Mouse (Mus musculus): ENCODE measurements around the gene Nrarp. TPM values are rescaled to one million over a fixed set of nuclear protein-coding genes. Genes with fewer than 3 reads are reported as not detected.

The Nrarp gene
- total and polyA plus RNA-seq, 3 experiments: 0.20 to 3.1 (median 0.35) TPM

DNA sequence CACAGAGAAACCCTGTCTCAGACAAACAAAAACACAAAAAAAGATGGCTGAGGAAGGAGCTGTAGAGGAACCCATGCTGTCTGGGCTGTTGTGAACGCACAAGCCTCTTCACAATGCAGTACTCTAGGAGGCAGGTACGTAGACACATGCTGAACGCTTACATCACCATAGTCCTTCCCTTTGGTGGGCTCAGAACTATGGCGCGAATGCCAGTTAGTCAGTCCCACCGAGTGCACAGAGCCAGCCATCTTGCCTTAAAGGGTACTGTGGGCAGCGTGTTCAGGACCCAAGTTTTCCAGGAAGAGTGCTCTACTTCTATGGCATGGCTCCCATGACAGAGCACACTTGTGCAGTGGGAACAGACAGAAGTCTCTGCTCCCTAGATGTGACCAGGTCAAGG lies 3.9 kb downstream of the Nrarp start:
- in situ Hi-C loops (cut with MboI; ENCODE audit: low pct_ligation_motif_present, low pct_unique_long_range_greater_than_20kb, low sequenced_read_pairs) (no loop called here), dilution Hi-C loops (cut with MboI; ENCODE audit: extremely low pct_ligation_motif_present, extremely low pct_unique_long_range_greater_than_20kb, low sequenced_read_pairs) (no loop called here)
- Histone ChIP-seq H3K79me2 (replicated peaks; ENCODE audit: control insufficient read depth, extremely low read depth, insufficient read depth, poor library complexity, severe bottlenecking) (no peaks in the 10 kb centered on the region), H3K4me3 (replicated peaks in 1 of 3; ENCODE audit: low read depth in 2 of 3, low read length in 2 of 3, poor library complexity in 1 of 3) (no peak overlapping the region), H3K4me2 (ENCODE audit: insufficient read depth, low read depth, poor library complexity, severe bottlenecking) (no peak overlapping the region), H3K36me3 (replicated peaks in 1 of 2; ENCODE audit: control insufficient read depth in 1 of 2, insufficient read depth in 1 of 2, low read length in 1 of 2) (no peaks in the 10 kb centered on the region), H3K27ac (ENCODE audit: insufficient read depth, low read depth) (no peak overlapping the region), H3K27me3 (replicated peaks) (peaks cover 61% of the 10 kb centered on the region), H3K4me1 (ENCODE audit: control insufficient read depth in 1 of 2, insufficient read depth in 2 of 2) (peaks cover 19 to 43% of the 10 kb centered on the region in 2 experiments), H3K9ac (ENCODE audit: insufficient read depth, low read depth) (no peak overlapping the region), H3K9me3 (replicated peaks; ENCODE audit: low read length) (peaks cover 11% of the 10 kb centered on the region)
- DNase-seq (ENCODE audit: extremely low read depth): no peak
- TF ChIP-seq MYC (IDR thresholded peaks at IDR 0.05; ENCODE audit: low read depth, low read length) (no peak), NELFE (IDR thresholded peaks at IDR 0.05; ENCODE audit: low read depth, low read length) (no peak), POLR2A (IDR thresholded peaks at IDR 0.05; ENCODE audit: low read depth, low read length) (no peak), RAD21 (IDR thresholded peaks at IDR 0.05; ENCODE audit: low read depth, low read length) (no peak), CTCF (conservative IDR thresholded peaks at IDR 0.05 in 1 of 2, IDR thresholded peaks at IDR 0.05 in 1 of 2; ENCODE audit: low read depth in 2 of 2, low read length in 2 of 2) (no peak), EP300 (IDR thresholded peaks at IDR 0.05; ENCODE audit: low read length) (no peak), GABPA (IDR thresholded peaks at IDR 0.05; ENCODE audit: insufficient replicate concordance, low read depth, low read length) (no peak), MEF2A (IDR thresholded peaks at IDR 0.05; ENCODE audit: borderline replicate concordance, low read depth, low read length) (no peak), ELF1 (IDR thresholded peaks at IDR 0.05; ENCODE audit: low read depth, low read length) (no peak), MAZ (IDR thresholded peaks at IDR 0.05; ENCODE audit: low read depth, low read length) (no peak), NRF1 (IDR thresholded peaks at IDR 0.05; ENCODE audit: low read depth, low read length) (no peak), SIN3A (IDR thresholded peaks at IDR 0.05; ENCODE audit: low read length) (no peak), USF2 (conservative IDR thresholded peaks at IDR 0.05; ENCODE audit: low read depth, low read length) (no peak), HCFC1 (IDR thresholded peaks at IDR 0.05; ENCODE audit: low read depth, low read length) (no peak), CHD1 (IDR thresholded peaks at IDR 0.05; ENCODE audit: low read depth, low read length) (no peak), UBTF (IDR thresholded peaks at IDR 0.05; ENCODE audit: low read depth, low read length) (no peak)

DNA sequence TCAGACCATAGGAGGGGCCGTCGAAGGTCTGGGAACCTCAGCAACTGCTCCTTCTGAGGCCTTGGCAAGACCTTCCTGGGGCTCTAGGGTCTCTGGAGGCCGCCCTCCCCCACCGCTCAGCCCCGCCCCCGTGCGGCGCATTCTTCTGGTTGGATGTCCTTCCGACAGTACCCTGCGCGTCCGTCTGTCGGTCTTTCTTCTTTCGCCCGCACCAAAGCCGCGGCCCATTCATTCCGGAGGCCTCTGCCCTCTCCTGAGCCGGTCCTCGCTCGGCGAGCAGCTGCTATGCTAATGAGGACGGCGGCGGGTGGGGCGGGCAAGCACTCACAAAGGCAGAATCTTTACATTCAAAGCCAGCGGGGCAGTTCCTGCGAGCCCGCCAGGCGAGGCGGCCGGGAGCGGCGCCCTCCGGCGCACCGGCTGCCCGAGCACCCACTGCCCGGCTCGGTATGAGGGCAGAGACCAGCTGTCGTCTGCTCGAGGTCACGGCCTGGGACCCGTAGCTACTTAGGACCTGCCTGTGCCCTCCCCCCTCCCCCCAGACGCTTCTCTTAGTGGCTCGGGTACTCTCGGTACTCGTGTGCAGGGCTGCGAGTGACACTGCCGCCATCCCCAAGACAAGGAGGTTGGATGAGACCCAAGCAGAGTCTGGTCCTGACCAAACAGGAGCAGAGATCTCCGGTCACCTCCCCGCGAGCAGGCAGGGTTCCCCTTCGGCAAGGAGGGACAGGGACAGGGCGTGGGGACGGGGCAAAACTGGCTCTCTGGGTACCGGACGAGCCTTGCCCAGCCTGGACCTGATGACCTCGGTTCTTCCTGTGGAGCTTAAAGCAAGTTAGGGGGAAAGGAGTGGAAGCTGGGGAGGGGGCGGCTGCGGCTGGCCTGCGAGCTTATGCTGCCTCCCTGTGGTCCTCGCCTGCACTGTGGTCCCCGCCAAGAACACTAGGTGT lies 5.3 kb downstream of the Nrarp start:
- peak; percentile 27 for DNase-seq (ENCODE audit: extremely low read depth)
- in situ Hi-C loops (cut with MboI; ENCODE audit: low pct_ligation_motif_present, low pct_unique_long_range_greater_than_20kb, low sequenced_read_pairs): no loop called here

More for the DNA sequence above, 5.3 kb downstream of the Nrarp start:
- H3K79me2 ChIP-seq (replicated peaks; ENCODE audit: control insufficient read depth, extremely low read depth, insufficient read depth, poor library complexity, severe bottlenecking): no peaks in the 10 kb centered on the region
- peak; percentile 57 for TF ChIP-seq SMC3 (IDR thresholded peaks at IDR 0.05; ENCODE audit: low read depth, low read length)
- TF ChIP-seq RCOR1 (conservative IDR thresholded peaks at IDR 0.05; ENCODE audit: low read depth, low read length): no peak
- peak; percentile 54; the same call in 1 of the 2 replicates for TF ChIP-seq POLR2A (IDR thresholded peaks at IDR 0.05; ENCODE audit: low read depth, low read length)
- TF ChIP-seq CHD2 (IDR thresholded peaks at IDR 0.05; ENCODE audit: low read length): 0 out of 2 replicates have a peak, but pooled peaks have one; percentile 24
- peak; percentile 51; the same call in 1 of the 2 replicates for TF ChIP-seq MXI1 (IDR thresholded peaks at IDR 0.05; ENCODE audit: low read depth, low read length)
- TF ChIP-seq GABPA (IDR thresholded peaks at IDR 0.05; ENCODE audit: insufficient replicate concordance, low read depth, low read length): no peak
- TF ChIP-seq NELFE (IDR thresholded peaks at IDR 0.05; ENCODE audit: low read depth, low read length): no peak
- TF ChIP-seq CHD1 (IDR thresholded peaks at IDR 0.05; ENCODE audit: low read depth, low read length): 0 out of 2 replicates have a peak, but pooled peaks have one; percentile 7
- peak; percentile 61 for TF ChIP-seq MAZ (IDR thresholded peaks at IDR 0.05; ENCODE audit: low read depth, low read length)
- TF ChIP-seq UBTF (IDR thresholded peaks at IDR 0.05; ENCODE audit: low read depth, low read length): peak; percentile 70; the same call in 1 of the 2 replicates
- peak in 1 of 2 experiments; percentile 66; a peak in 2 of 4 replicates for TF ChIP-seq CTCF (conservative IDR thresholded peaks at IDR 0.05 in 1 of 2, IDR thresholded peaks at IDR 0.05 in 1 of 2; ENCODE audit: low read depth in 2 of 2, low read length in 2 of 2)
- TF ChIP-seq ELF1 (IDR thresholded peaks at IDR 0.05; ENCODE audit: low read depth, low read length): 0 out of 2 replicates have a peak, but pooled peaks have one; percentile 13
- TF ChIP-seq RAD21 (IDR thresholded peaks at IDR 0.05; ENCODE audit: low read depth, low read length): peak; percentile 60
- peak; percentile 57; the same call in 1 of the 2 replicates for TF ChIP-seq TCF12 (IDR thresholded peaks at IDR 0.05; ENCODE audit: low read depth, low read length)
- 0 out of 2 replicates have a peak, but pooled peaks have one; percentile 16 for TF ChIP-seq IRF4 (IDR thresholded peaks at IDR 0.05; ENCODE audit: low read depth, low read length)
- 0 out of 2 replicates have a peak, but pooled peaks have one; percentile 3 for TF ChIP-seq ETS1 (conservative IDR thresholded peaks at IDR 0.05; ENCODE audit: low read depth, low read length)
- TF ChIP-seq USF2 (conservative IDR thresholded peaks at IDR 0.05; ENCODE audit: low read depth, low read length): no peak
- peaks cover 9% of the 10 kb centered on the region for H3K9me3 ChIP-seq (replicated peaks; ENCODE audit: low read length)
- H3K4me1 ChIP-seq (ENCODE audit: control insufficient read depth in 1 of 2, insufficient read depth in 2 of 2): peaks cover 12 to 35% of the 10 kb centered on the region in 2 experiments
- peak overlapping the region; percentile 25; the same call in 1 of the 2 replicates for H3K9ac ChIP-seq (ENCODE audit: insufficient read depth, low read depth)
- peak overlapping the region; percentile 58 for H3K4me2 ChIP-seq (ENCODE audit: insufficient read depth, low read depth, poor library complexity, severe bottlenecking)
- dilution Hi-C loops (cut with MboI; ENCODE audit: extremely low pct_ligation_motif_present, extremely low pct_unique_long_range_greater_than_20kb, low sequenced_read_pairs): no loop called here
- peak overlapping the region in 2 of 3 experiments; percentile 44 to 52 for H3K4me3 ChIP-seq (replicated peaks in 1 of 3; ENCODE audit: low read depth in 2 of 3, low read length in 2 of 3, poor library complexity in 1 of 3)
- H3K27me3 ChIP-seq (replicated peaks): peaks cover 47% of the 10 kb centered on the region
- H3K36me3 ChIP-seq (replicated peaks in 1 of 2; ENCODE audit: control insufficient read depth in 1 of 2, insufficient read depth in 1 of 2, low read length in 1 of 2): no peaks in the 10 kb centered on the region
- 0 out of 2 replicates have a peak overlapping the region, but pooled peaks have one; percentile 2 for H3K27ac ChIP-seq (ENCODE audit: insufficient read depth, low read depth)

Data from CH12.LX (cell line).